Mouse (Mus musculus) T-cell, adult 2 months (primary cell): ENCODE data around the gene Tnfrsf12a.
A peak's percentile ranks its signal among the peaks of the same experiment; 100 is the strongest.

Experiments used
- DNase-seq: peaks from one replicate; pipeline ENCODE4 v3.0.0; 2022; ENCODE audit warnings: low spot score

Tnfrsf12a gene

DNA sequence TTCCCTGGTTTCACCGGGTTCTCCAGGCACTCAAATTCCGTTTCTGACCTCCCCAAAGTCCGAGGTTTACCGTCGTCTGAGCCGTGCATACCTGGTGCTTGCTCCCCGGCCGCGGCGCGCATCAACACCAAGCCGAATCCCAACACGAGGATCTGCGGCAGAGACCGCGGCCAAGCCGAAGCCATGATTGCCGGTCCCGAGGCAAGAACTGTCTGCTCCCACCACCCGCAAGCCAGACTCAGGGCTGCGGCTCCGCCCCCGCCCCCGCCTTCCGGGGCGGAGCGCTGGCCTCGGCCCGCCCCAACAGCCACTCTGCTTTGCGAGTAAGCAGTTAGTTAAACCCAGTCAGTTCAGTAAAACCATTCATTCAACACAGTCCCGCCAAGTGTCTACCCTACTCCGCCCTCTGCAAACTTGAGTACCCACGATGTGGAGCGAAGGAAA lies at the start of gene Tnfrsf12a:
Gene Tnfrsf12a (minus strand): TSS at position 233 of the 444 bp plus-strand sequence.
- DNase-seq = peak; percentile 92

GRCm38 (mm10) chr17:23726758-23727142 lies 49.5 kb upstream of the Tnfrsf12a start:
- peak; percentile 23 for DNase-seq

DNA sequence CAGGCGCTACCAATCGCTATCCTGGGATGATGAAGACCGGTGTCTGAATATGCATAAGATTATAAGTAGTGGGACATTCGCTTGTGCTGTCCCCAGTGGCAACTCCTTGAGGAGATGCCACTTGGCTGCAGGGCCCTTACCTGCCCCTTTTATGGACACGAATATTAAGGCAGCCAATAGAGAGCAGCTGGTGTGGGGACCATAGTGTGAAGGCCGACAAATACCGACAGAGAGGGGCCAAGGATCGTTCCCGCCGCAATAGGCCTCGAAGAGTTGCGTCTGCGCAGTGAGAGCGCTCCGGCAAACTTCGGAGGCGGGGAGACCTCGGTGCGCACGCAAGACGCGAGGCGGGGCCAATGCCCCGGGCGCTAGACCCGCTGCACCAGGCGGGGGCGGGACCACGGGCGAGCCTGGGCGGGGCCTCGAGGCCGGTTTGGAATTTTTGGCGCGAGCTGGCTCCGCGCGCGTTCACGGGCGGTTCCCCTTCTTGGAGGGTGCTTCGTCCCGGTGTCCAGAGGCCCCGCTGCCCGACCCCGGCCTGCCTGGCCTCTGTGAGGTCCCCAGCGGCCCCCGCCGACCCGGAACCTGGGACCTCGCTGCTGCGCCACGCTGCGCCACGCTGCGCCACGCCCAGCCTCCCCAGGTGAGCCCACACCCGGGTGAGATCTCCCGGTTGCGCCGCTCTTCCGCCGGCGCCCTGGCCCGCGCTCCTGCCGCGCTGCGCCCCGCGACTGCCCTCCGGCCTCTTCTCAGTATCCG lies 48.9 kb upstream of the Tnfrsf12a start, which contains the start of gene Pkmyt1:
Gene Pkmyt1 (plus strand): TSS at position 338 of the 759 bp plus-strand sequence.
- peak; percentile 95 for DNase-seq

DNA sequence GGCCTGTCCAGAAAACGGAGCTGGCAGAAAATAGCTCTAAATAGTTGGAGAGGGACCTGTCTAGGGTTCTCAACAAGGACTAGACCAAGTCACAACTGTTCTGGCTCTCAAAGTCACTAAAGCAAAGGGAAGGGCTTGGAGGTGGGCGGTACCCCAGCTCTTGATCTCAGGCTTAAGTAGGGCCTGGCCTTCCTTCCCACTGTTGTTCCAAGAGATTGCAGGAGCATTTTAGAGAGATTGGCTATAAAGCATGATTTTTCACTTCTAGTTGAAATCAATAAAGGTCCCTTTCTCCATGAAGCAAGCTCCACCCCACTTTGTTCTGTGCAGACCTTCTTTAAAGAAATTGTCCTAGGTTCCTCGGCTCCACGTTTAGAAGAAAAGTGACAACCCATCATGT lies 48.2 kb upstream of the Tnfrsf12a start:
- DNase-seq = no peak

DNA sequence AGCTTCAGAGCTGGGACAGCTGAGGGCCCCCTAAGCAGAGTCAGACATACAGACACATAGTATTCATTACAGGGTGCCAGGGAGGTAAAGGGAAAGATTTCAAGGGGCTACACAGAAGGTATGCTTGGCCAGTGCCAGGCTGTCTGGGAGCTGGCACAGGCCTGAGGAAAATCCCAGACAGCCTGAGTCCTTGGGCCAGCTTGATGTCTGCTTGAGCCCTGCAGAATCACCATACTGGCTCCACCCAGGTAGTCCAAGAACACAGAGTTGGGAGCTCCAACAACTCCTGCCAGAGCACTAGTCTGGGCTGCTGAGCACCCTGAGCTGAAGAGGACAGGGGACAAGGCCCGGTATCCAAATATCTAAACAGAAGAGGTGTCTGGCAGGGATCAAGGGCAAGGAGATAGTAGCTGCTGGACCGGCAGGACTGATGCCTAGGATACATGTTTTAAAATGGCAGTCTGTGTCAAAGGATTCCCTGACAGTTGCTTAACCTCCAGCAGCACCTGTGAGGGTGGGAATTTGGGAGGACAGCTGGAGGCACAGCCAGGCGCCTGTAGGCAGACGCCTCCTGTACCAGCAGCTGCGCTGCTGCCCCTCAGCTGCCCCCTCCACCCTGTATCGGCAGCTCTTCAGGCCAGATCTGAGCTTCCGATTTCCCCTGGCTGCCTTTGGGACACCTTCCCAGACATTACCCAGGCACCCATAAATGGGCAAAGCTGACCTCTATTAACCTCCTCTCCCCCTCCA lies 45.3 kb upstream of the Tnfrsf12a start, which contains the start of gene 1520401A03Rik:
Gene 1520401A03Rik (minus strand): TSS at position 408 of the 750 bp plus-strand sequence.
- no peak for DNase-seq

GRCm38 (mm10) chr17:23721886-23722285 lies 44.6 kb upstream of the Tnfrsf12a start:
- DNase-seq = no peak

DNA sequence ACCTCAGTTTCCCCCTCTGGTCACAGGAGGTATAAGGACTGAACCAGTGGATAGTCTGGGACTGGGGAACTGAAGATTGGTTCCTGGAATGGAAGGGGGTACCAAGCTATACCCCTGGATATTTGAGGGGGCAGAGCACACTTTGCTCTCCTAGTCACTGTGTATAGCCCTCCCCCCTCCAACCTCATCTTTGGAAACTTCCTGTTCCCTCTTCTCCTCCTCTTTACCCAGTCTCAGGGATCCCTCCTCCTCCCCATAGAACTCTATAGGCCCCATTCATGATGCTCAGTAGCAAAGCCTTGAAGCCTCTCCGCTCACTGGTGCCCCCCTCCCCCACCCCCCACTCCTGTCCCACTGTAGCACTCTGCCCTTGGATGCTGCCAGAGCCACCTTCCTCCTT lies 42.2 kb upstream of the Tnfrsf12a start:
- no peak for DNase-seq

GRCm38 (mm10) chr17:23717003-23717402 lies 39.7 kb upstream of the Tnfrsf12a start:
- DNase-seq = no peak

DNA sequence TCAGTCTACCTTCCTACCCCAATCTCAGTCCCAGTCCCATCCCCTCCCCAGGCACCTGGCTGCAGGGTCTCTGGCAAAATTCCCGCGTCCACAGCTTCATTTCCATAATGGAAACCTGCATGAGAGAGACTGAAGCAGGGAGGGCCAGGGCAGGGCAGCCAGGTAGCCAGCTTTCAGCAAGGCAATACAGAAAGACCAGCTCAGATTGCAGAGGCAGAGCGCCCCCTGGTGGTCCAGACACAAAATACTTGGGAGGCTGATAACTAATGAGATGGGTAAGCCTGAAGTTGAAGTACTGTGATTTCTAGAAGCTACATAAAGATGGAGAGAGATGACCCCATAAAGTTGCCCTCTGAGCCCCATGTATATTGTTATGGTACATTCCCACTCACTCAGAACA lies 28.9 kb upstream of the Tnfrsf12a start:
- peak; percentile 69 for DNase-seq

GRCm38 (mm10) chr17:23705525-23706104 lies 28.3 kb upstream of the Tnfrsf12a start:
- DNase-seq = no peak

GRCm38 (mm10) chr17:23704741-23705140 lies 27.5 kb upstream of the Tnfrsf12a start:
- DNase-seq = no peak

GRCm38 (mm10) chr17:23703301-23703700 lies 26.0 kb upstream of the Tnfrsf12a start:
- no peak for DNase-seq

DNA sequence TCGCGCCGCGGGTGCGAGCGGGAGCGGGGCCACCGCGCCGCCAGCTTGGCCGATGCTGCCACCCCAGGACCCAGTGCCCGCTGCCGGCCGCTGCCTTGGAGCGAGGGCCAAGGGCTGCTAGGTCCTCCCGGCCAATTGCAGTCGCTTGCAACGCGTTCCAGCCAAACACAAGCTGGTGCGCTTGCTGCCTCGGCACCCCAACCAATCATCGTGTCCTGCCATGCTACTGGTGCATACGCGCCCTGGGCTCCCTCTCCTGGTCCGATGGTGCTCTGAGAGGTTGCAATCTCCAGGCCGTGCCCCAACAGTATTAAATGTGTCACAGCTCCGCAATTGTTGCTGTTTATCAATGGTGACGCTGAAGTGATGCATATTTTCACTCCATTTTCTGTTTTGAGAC lies 22.8 kb upstream of the Tnfrsf12a start:
- DNase-seq = peak; percentile 82

- DNase-seq = no peak
Measured at GRCm38 (mm10) chr17:23699131-23700077, 22.1 kb upstream of the Tnfrsf12a start.

DNA sequence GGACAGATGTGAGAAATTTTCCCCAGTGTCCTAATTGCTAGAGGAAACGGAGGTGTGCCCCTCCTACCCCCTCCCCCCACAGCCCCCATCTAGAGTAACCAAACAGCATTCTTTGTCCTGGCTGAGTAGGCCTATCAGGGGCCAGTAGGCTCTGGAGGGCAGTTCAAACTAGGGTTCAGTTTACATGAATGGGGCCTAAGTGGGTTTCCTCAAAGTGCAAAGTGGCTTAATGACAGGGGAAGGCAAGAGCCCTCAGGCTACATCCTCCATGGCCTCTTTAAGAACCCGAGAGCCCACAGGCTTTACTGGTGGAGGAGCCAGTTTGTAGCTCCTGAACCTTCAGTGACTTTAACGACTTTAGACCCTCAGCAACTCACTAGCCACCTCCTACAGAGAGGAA lies 18.5 kb upstream of the Tnfrsf12a start:
- DNase-seq = no peak

DNA sequence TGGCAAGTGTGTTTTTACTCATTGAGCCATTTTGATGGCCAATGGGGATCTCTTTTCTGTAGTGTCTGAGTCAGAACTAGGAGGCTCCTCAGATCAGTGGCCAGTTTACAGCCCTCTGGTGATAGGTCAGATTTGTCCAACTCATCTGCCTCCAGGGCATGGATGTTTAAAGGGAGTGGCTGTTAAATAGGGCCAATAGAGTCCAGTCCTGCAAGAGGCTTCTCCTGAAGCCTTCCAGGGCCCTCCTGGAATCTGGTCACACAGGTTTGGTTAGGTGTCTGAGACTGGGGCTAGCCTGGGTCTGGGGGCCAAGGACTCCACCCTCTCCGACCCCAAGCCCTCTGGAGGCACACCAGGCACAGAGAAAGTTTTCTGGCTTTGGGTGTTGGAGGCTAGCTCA lies 17.2 kb upstream of the Tnfrsf12a start:
- DNase-seq = no peak

DNA sequence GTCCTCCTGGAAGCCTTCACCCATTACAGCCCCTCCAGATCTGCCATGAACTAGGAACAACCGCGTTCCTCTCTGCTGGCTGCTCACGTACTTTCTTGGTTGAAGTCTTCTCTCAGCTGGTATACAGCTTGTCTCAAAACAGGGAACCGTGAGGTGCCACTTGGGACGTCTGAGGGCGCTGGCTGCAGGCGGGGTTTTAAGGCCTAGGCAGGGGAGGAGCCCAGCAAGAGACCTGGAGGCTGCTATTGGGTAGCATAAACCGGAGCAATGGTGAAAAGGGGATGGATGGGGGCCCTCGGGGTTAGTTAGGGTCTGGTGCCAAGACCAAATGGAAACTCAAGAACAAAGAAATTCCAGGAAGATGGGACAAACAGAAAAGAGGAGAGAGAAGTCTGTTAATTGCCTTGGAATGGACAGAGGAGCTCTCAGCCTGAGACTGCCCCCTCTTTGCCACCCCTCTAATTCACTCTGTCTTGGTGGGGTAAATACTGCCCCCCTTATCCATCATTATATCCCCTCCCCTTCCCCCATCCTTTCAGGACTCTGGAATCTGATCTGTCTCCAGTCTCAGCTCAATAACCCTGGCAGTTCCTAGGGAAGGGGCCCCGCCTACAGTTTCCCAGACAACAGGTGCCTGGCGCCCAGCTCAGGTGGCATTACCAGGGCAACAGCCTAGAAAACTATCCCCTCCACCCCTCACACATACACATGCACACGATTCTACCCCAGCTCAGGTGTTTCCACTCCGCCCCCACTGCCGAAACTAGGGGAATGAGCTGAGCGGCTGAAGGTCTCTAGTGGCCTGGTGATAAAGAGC lies 6.8 kb upstream of the Tnfrsf12a start, which contains the start of gene Cldn9:
Gene Cldn9 (minus strand): TSS at position 171 of the 817 bp plus-strand sequence.
- DNase-seq = no peak

- DNase-seq = no peak
Measured at GRCm38 (mm10) chr17:23683226-23683625, 6.0 kb upstream of the Tnfrsf12a start.

DNA sequence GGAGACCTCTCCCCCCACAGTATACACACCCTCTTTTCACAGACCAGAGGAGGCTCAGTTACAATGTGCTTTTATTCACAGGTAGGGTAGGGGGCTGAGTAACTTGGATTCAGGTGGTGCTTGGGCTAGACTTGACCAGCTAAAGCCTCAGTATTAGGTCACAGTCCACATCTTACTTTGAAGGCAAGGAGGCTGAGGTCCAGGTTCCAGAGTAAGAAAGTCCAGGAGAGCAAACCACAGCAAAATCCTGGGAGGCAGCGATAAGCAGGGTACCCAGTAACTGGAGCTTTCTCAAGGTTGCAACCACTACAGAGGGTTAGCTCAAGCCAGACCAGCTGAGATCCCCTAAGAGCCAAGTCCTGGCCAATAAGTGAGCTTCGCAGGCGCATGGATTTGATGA lies 5.3 kb upstream of the Tnfrsf12a start:
- DNase-seq = no peak

GRCm38 (mm10) chr17:23682092-23682491 lies 4.8 kb upstream of the Tnfrsf12a start:
- no peak for DNase-seq

DNA sequence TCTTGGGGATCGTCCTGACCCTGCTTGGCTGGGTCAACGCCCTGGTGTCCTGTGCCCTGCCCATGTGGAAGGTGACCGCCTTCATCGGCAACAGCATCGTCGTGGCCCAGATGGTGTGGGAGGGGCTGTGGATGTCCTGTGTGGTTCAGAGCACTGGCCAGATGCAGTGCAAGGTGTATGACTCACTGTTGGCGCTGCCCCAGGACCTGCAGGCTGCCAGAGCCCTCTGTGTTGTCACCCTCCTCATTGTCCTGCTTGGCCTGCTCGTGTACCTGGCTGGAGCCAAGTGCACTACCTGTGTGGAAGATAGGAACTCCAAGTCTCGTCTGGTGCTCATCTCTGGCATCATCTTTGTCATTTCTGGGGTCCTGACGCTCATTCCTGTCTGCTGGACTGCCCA lies 3.8 kb upstream of the Tnfrsf12a start:
- no peak for DNase-seq
